Mouse (Mus musculus): ENCODE results near the gene Safb2.

GRCm38 (mm10) chr17:56548605-56549105, 35.7 kb downstream of the Safb2 start:
- TF ChIP-seq CTCF (IDR thresholded peaks at IDR 0.05; ENCODE audit: insufficient read depth, low read length) (no peak), POLR2A (IDR thresholded peaks at IDR 0.05; ENCODE audit: borderline replicate concordance, extremely low read depth, low read depth, low read length) (no peak)
